Mouse (Mus musculus) embryonic fibroblast, embryonic 13.5 days (primary cell): Measurements from ENCODE around the gene Pcnx3.

ENCODE experiments used
- CTCF ChIP-seq: IDR thresholded peaks from 2 replicates; pipeline ENCODE4 v1.5.1; 2011; ENCODE audit warnings: mild to moderate bottlenecking, control low read depth, low read length, moderate library complexity, borderline replicate concordance; ENCODE audit not compliant: insufficient read depth
- POLR2A ChIP-seq: IDR thresholded peaks from 2 replicates; pipeline ENCODE4 v1.6.1; 2011; ENCODE audit warnings: low read depth, mild to moderate bottlenecking, control low read depth, low read length, moderate library complexity

GRCm38 (mm10) chr19:5684985-5685384 is 3.7 kb downstream of the Pcnx3 start:
- TF ChIP-seq POLR2A = no peak
- TF ChIP-seq CTCF = no peak
